Mouse (Mus musculus): ENCODE measurements at regions not wholly inside any gene's neighbourhood (a gene's known extent, or its start where the extent isn't known, plus 50 kb on each side); places are given as distances from the start of the nearest gene placed in this dataset.

DNA sequence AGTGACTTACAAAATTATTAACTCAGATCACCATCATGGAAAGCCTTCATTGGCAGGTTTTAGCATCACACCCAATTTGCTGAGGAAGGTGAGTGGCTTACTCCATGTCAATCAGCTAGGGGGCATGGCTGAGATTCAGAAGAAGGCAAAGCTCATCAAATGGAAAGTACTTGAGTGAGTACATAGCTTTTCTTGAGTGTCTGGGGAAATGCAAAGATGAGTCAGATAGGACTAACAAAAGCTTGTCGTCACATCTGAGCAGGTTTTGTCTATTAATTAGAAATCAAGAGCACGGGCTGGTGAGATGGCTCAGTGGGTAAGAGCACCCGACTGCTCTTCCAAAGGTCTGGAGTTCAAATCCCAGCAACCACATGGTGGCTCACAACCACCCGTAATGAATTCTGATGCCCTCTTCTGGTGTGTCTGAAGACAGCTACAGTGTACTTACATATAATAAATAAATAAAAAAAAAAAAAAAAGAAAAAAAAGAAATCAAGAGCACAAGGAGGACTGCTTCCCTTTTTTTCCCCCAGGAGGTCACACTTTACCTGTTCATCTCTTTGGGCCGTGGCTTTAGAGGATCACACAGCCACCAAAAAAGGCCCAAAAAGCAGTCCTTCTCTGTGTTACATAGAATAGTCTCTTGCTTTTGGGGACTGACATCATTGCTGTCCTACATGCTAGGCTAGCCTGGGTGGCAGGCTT is 130.8 kb upstream of the Itga4 start:
- no peak for TF ChIP-seq EP300 (IDR thresholded peaks at IDR 0.05; ENCODE audit: low read depth)
- no peak for TF ChIP-seq CTCF (IDR thresholded peaks at IDR 0.05; ENCODE audit: low read depth)
